ENCODE assay signal across 9 mouse cellular contexts in genomic region chr11:32010663-32010970, GRCm38 (mm10). TPM values are rescaled to one million over a fixed set of nuclear protein-coding genes. Genes with fewer than 3 reads are reported as not detected.
A peak's percentile ranks its signal among the peaks of the same experiment; 100 is the strongest.
DNase-seq lines count a peak whose midpoint lies in the region; ATAC-seq and TF ChIP-seq lines count a peak whose summit lies in the region.
"Had no signal": no experiment of that assay in that cellular context is flagged by ENCODE, and none has a peak within 500 bp of the region (broad histone marks: within the 10 kb centered on the region; RNA-seq: fewer than 3 reads in every experiment).

No protein-coding gene starts in this region.

- 54% methylated on average over 5 of the region's 5 CpGs for WGBS in lung, embryonic 16.5 days
- 53% methylated on average over 5 of the region's 5 CpGs for WGBS in lung, adult 2 months
- WGBS in forebrain, embryonic 16.5 days, result 22% methylated on average over 5 of the region's 5 CpGs
- whole genome bisulfite sequencing in midbrain, embryonic 10.5 days, result 57% methylated on average over 5 of the region's 5 CpGs

- H3K36me3 ChIP-seq in lung, embryonic 16.5 days (ENCODE audit: control insufficient read depth, insufficient read depth, low read length), result no peaks in the 10 kb centered on the region
- peaks cover 24% of the 10 kb centered on the region for H3K36me3 ChIP-seq in forebrain, embryonic 16.5 days (ENCODE audit: control insufficient read depth, insufficient read depth)
- H3K36me3 ChIP-seq in midbrain, embryonic 10.5 days, result peaks cover 34% of the 10 kb centered on the region

- H3K4me1 ChIP-seq in lung, embryonic 16.5 days (replicated peaks; ENCODE audit: control insufficient read depth, insufficient read depth, low read length), result peaks cover 9% of the 10 kb centered on the region
- no peaks in the 10 kb centered on the region for H3K4me1 ChIP-seq in lung, adult 2 months (ENCODE audit: control insufficient read depth, insufficient read depth, low read length)
- peaks cover 62% of the 10 kb centered on the region for H3K4me1 ChIP-seq in forebrain, embryonic 16.5 days (replicated peaks; ENCODE audit: control insufficient read depth, insufficient read depth, low read length)
- H3K4me1 ChIP-seq in midbrain, embryonic 10.5 days, result peaks cover 45% of the 10 kb centered on the region

- ATAC-seq in lung, embryonic 16.5 days (ENCODE audit: low read depth), result 0 out of 2 replicates have a peak, but pooled peaks have one; percentile 8
- 0 out of 2 replicates have a peak, but pooled peaks have one; percentile 13 for ATAC-seq in forebrain, embryonic 16.5 days

- DNase-seq in lung, adult 2 months, result no peak
- DNase-seq in midbrain, embryonic 10.5 days (ENCODE audit: low spot score), result no peak
- DNase-seq in thymus, postnatal 25 days, result peak; percentile 84
- no peak for DNase-seq in c-Kit-positive CD71-positive TER-119-positive erythroid progenitor cells, embryonic 14.5 days (ENCODE audit: low spot score)
- no peak for DNase-seq in right cerebral cortex, adult 2 months (ENCODE audit: low spot score in 2 of 2)
- DNase-seq: right cerebral cortex, postnatal 14 days had no signal

- no peak for TF ChIP-seq POLR2A in lung, adult 2 months (IDR thresholded peaks at IDR 0.05; ENCODE audit: borderline replicate concordance, extremely low read depth, low read depth, low read length)

- TF ChIP-seq CTCF in lung, adult 2 months (IDR thresholded peaks at IDR 0.05; ENCODE audit: insufficient read depth, low read length), result no peak

- H3K9me3 ChIP-seq in lung, embryonic 16.5 days (ENCODE audit: control insufficient read depth, low read length), result peaks cover 6% of the 10 kb centered on the region
- H3K9me3 ChIP-seq in forebrain, embryonic 16.5 days (ENCODE audit: control insufficient read depth, low read length), result peaks cover 4% of the 10 kb centered on the region
- peaks cover 28% of the 10 kb centered on the region for H3K9me3 ChIP-seq in midbrain, embryonic 10.5 days (replicated peaks)

- H3K9ac ChIP-seq in lung, embryonic 16.5 days (ENCODE audit: low read length), result no peak overlapping the region
- no peak overlapping the region for H3K9ac ChIP-seq in forebrain, embryonic 16.5 days (replicated peaks; ENCODE audit: low read depth, low read length)

- H3K27me3 ChIP-seq in lung, embryonic 16.5 days (ENCODE audit: control insufficient read depth, insufficient read depth, low read depth, low read length), result no peaks in the 10 kb centered on the region
- no peaks in the 10 kb centered on the region for H3K27me3 ChIP-seq in forebrain, embryonic 16.5 days (replicated peaks; ENCODE audit: control insufficient read depth, insufficient read depth, low read length)
- no peaks in the 10 kb centered on the region for H3K27me3 ChIP-seq in midbrain, embryonic 10.5 days (ENCODE audit: low read depth, poor library complexity, severe bottlenecking)

- no peak overlapping the region for H3K27ac ChIP-seq in lung, embryonic 16.5 days (ENCODE audit: low read length)
- peak overlapping the region; percentile 85 for H3K27ac ChIP-seq in forebrain, embryonic 16.5 days (ENCODE audit: low read length)
- H3K27ac ChIP-seq in midbrain, embryonic 10.5 days (replicated peaks), result peak overlapping the region; percentile 86

- H3K4me3 ChIP-seq in lung, embryonic 16.5 days (ENCODE audit: low read length), result no peak overlapping the region
- no peak overlapping the region for H3K4me3 ChIP-seq in lung, adult 2 months (replicated peaks; ENCODE audit: extremely low read depth, low read depth, low read length)
- H3K4me3 ChIP-seq in forebrain, embryonic 16.5 days (replicated peaks; ENCODE audit: low read length), result no peak overlapping the region
- H3K4me3 ChIP-seq in midbrain, embryonic 10.5 days, result peak overlapping the region; percentile 2; the same call in 1 of the 2 replicates

- no peak overlapping the region for H3K4me2 ChIP-seq in lung, embryonic 16.5 days (ENCODE audit: low read depth, low read length)
- H3K4me2 ChIP-seq in forebrain, embryonic 16.5 days (ENCODE audit: low read length), result peak overlapping the region; percentile 40

RNA-seq across cellular contexts. Expression of gene Nsg2, which starts 10.4 kb away (rescaled TPM):
- polyA plus RNA-seq in lung, embryonic 16.5 days (2015; fragmentation: Nextera tagmentation; extraction: Ambion mirVana), result 1.6 and 3.0 TPM in 2 replicates
- 1.2 and 1.7 TPM in 2 replicates for polyA plus RNA-seq in lung, adult 2 months (2012; rRNA removed)
- 770 and 805 TPM in 2 replicates for polyA plus RNA-seq in forebrain, embryonic 16.5 days (2015; fragmentation: Nextera tagmentation; extraction: Ambion mirVana)
- polyA plus RNA-seq in midbrain, embryonic 10.5 days (2016; fragmentation: Nextera tagmentation; extraction: Ambion mirVana), result 25.7 and 51.3 TPM in 2 replicates

RNA-seq across cellular contexts. Expression of gene 4930524B15Rik, which starts 45.2 kb away (rescaled TPM):
- not detected in 2 replicates for polyA plus RNA-seq in lung, embryonic 16.5 days (2015; fragmentation: Nextera tagmentation; extraction: Ambion mirVana)
- 0.05 and 0.06 TPM in 2 replicates for polyA plus RNA-seq in lung, adult 2 months (2012; rRNA removed)
- polyA plus RNA-seq in forebrain, embryonic 16.5 days (2015; fragmentation: Nextera tagmentation; extraction: Ambion mirVana), result 0.14 and 0.20 TPM in 2 replicates
- 0.11 and 0.27 TPM in 2 replicates for polyA plus RNA-seq in midbrain, embryonic 10.5 days (2016; fragmentation: Nextera tagmentation; extraction: Ambion mirVana)
- polyA plus RNA-seq: liver, adult 2 months had no signal

Comparison
In these comparisons a context has a peak if more than half of its experiments do, and no peak if none do; other contexts are left out.
1. RNA of gene Nsg2, which starts 10.4 kb away (polyA plus RNA-seq): 770 to 805 TPM in forebrain, embryonic 16.5 days; 25.7 to 51.3 TPM in midbrain, embryonic 10.5 days, 1.2 to 1.7 TPM in lung, adult 2 months and 1.6 to 3.0 TPM in lung, embryonic 16.5 days; every median in the first group is over 10 times any median in the second.